Mouse (Mus musculus) forebrain, embryonic 10.5 days (tissue): Measurements from ENCODE around the gene Atg7. TPM values are rescaled to one million over a fixed set of nuclear protein-coding genes. Genes with fewer than 3 reads are reported as not detected.
"Not testable (repeated sequence)": the region's sequence is repeated elsewhere in the genome, so short reads cannot be mapped to it uniquely, and the experiment has no call there.

Experiments
- DNase-seq: peaks from one replicate; pipeline ENCODE4 v3.0.0-alpha.2; 2017; ENCODE audit warnings: low spot score; ENCODE audit errors: extremely low spot score
- H3K27ac ChIP-seq: fragments of 300-500 bp; sonication (generic); 2 replicates; pipeline ENCODE4 v1.5.1; 2016; ENCODE audit warnings: mild to moderate bottlenecking
- H3K27me3 ChIP-seq: fragments of 300-500 bp; sonication (generic); 2 replicates; pipeline ENCODE4 v1.6.1; 2016; ENCODE audit warnings: mild to moderate bottlenecking; ENCODE audit not compliant: poor library complexity, severe bottlenecking
- H3K36me3 ChIP-seq: fragments of 300-500 bp; sonication (generic); replicated peaks from 2 replicates; pipeline ENCODE4 v1.6.1; 2016; ENCODE audit warnings: mild to moderate bottlenecking, moderate library complexity
- H3K4me1 ChIP-seq: fragments of 300-500 bp; sonication (generic); 2 replicates; pipeline ENCODE4 v1.6.1; 2016
- H3K4me3 ChIP-seq: fragments of 300-500 bp; sonication (generic); 2 replicates; pipeline ENCODE4 v1.5.1; 2016; ENCODE audit warnings: mild to moderate bottlenecking, moderate library complexity
- H3K9me3 ChIP-seq: fragments of 300-500 bp; sonication (generic); 2 replicates; pipeline ENCODE4 v1.6.1; 2016; ENCODE audit warnings: mild to moderate bottlenecking, moderate library complexity
- WGBS: fragments of 180-500 bp; shearing (Covaris S2); methylation state at CpG from one replicate; pipeline ENCODE4 v1.1.7; 2016; 5-methylcytosine and 5-hydroxymethylcytosine counted together
- polyA plus RNA-seq: library from polyadenylated mRNA; unstranded; fragments of >200 nt; fragmentation: Nextera tagmentation; extraction: Ambion mirVana; gene quantifications from 2 replicates; pipeline ENCODE4 v1.2.1, GENCODE M21; 2016

The Atg7 gene
- polyA plus RNA-seq: 19.7 and 21.3 TPM in 2 replicates

DNA sequence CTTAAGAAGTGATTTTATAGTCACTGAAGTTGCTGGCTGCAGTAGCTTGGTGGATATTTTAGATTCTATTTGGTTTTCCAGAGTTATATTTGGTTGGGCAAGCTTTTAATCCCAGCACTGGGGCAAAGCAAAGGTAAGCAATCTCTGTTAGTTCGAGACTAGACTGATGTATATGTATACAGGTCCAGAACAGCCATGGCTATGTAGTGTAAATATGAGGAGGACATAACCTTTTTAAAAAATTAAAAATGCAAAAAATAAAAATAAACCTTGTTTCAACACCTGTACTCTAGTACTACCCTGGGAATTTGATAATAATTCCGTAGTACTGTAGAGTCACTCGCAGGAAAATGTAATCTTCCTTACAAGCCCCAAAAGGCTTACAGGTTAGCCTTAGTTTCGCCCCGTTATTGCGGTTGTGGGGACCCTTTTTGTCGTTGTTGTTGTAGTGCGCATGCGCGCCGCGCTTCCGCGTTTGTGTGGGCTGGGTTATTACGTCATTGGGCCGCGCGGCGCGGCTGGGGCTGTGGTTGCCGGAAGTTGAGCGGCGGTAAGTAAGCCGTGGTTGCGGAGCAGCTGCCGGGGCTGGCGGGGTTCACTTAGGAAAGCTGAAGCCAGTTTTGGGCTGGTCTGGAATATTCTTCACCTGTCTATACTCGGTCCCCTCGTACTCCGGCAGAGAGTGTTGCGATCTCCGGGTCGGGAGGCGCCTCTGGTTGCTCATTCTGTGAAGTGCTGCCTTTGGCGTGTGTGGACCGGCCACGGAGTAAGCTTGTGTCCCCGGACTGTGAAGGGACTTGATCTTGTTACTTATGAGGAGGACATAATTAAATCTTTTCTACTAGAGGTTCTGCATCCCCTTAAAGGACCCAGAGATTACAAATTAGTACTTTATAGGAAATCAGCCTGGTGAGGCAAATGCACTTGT lies at the start of gene Atg7:
Atg7 (plus strand) TSS at position 497 of the 928 bp plus-strand sequence.
- Histone ChIP-seq H3K36me3 (no peaks in the 10 kb centered on the region), H3K27me3 (no peaks in the 10 kb centered on the region), H3K27ac (peak within 1 kb of the TSS; percentile 83), H3K4me1 (peaks cover 10% of the 10 kb centered on the region), H3K4me3 (peak within 1 kb of the TSS; percentile 84), H3K9me3 (no peaks in the 10 kb centered on the region)
- WGBS: under 1% methylated on average over 38 of the region's 38 CpGs
- peak; percentile 93 for DNase-seq

DNA sequence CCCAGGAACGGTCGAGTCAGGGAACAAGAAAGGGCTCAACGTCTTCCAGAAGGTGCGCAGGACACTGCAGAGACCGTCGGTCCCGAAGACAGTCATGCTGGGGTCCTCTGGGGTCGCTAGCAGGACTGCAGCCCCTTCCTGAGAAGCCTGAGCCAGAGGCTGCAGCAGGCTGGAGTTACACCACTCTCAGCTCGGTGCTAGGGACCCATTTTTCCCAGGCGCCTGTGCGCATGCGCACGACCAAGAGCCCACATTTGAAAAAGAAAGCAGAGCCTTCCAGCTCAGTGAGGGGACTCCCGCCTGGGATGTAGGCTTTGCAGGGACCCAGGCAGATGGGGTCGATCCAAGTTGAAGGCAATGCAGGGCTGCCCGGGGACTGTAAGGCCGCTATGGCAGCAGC lies 28.8 kb upstream of the Atg7 start:
- 1% methylated on average over 9 of the region's 17 CpGs for WGBS
- not testable (repeated sequence) for H3K9me3 ChIP-seq, H3K4me1 ChIP-seq, H3K36me3 ChIP-seq, H3K4me3 ChIP-seq, H3K27me3 ChIP-seq, H3K27ac ChIP-seq, DNase-seq

- H3K27me3 ChIP-seq, H3K4me3 ChIP-seq, H3K36me3 ChIP-seq, DNase-seq, H3K9me3 ChIP-seq, H3K27ac ChIP-seq, H3K4me1 ChIP-seq: not testable (repeated sequence)
- no CpG with 5 or more reads among the region's 14 CpGs for WGBS
These were observed 9.0 kb upstream of the Atg7 start for GRCm38 (mm10) chr6:114633886-114634285.

- H3K27me3 ChIP-seq: no peaks in the 10 kb centered on the region
- H3K4me3 ChIP-seq: peak overlapping the region; percentile 84
- peaks cover 10% of the 10 kb centered on the region for H3K4me1 ChIP-seq
- H3K27ac ChIP-seq: peak overlapping the region; percentile 83; the same call in 1 of the 2 replicates
- DNase-seq: no peak
- no peaks in the 10 kb centered on the region for H3K36me3 ChIP-seq
- WGBS: 52% methylated on average over 8 of the region's 8 CpGs
- no peaks in the 10 kb centered on the region for H3K9me3 ChIP-seq
These were observed 819 bp downstream of the Atg7 start for GRCm38 (mm10) chr6:114643716-114644115.

DNA sequence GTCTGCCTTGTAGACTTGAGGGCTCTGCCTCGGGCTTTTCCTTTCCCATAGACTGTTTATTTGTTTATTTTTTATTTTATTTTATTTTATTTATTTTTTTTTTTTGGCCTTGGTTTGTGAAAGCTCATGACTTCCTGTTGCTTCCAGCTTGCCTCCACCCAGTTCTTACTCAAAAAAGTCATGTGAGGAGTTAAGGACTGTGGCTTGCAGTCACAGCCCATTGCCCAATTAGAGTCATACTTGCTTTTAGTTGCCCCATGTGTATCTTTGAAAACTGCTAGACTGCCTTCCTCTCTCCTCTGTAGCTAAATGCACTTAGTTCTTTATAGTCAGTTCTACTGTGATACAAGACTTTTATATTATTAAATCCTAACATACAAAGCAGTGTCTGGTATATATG lies 1.6 kb downstream of the Atg7 start:
- 97% methylated on average over 1 of the region's 1 CpGs for WGBS
- H3K4me1 ChIP-seq: peaks cover 10% of the 10 kb centered on the region

DNA sequence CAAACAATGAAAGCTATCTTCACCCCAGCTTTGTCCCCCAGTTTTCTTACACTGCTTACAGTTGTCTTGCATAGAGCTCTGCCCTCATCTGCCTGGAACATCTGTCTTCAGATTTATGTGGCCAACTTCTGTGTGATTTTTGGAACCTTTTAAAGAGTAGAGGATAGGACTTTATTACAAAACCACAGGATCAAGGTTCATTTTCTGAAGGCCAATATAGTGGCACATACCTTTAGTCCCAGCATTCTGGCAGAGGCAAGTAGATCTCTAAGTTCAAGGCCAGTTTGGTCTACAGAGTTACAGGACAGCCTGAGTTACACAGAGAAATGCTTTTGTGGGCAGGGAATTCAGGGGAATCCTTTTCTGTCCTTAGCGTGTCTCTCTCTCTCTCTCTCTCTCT lies 3.3 kb downstream of the Atg7 start:
- Histone ChIP-seq H3K27me3 (no peaks in the 10 kb centered on the region), H3K4me1 (peaks cover 10% of the 10 kb centered on the region), H3K36me3 (no peaks in the 10 kb centered on the region), H3K9me3 (no peaks in the 10 kb centered on the region), H3K4me3 (no peak overlapping the region), H3K27ac (no peak overlapping the region)
- WGBS: 63% methylated on average over 1 of the region's 1 CpGs
- DNase-seq: no peak

More for the DNA sequence above, 1.6 kb downstream of the Atg7 start:
- no peak overlapping the region for H3K4me3 ChIP-seq
- H3K27ac ChIP-seq: no peak overlapping the region
- no peaks in the 10 kb centered on the region for H3K9me3 ChIP-seq
- DNase-seq: no peak
- no peaks in the 10 kb centered on the region for H3K27me3 ChIP-seq
- H3K36me3 ChIP-seq: no peaks in the 10 kb centered on the region

DNA sequence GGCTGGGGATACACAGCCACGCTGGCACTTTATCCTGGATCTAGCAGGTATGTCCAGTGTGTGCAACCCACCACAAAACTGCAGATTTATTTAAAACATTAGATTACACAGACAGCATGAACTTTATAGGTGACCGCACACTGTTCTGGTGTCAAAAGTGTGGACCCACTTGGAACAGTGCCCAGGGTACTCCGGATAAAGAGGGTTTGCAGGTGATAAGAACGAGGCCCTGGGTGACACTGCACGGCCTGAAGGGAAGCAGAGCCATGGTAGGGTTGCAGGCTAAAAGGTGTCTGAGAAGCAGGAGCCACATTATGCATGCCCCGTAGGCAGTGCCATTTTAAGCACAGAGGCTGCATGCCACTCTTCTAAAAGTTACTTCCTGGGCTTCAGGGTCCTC lies 4.1 kb downstream of the Atg7 start:
- no peak overlapping the region for H3K27ac ChIP-seq
- no peaks in the 10 kb centered on the region for H3K36me3 ChIP-seq
- H3K4me3 ChIP-seq: no peak overlapping the region
- H3K27me3 ChIP-seq: no peaks in the 10 kb centered on the region
- WGBS: 93% methylated on average over 6 of the region's 6 CpGs
- no peak for DNase-seq
- peaks cover 10% of the 10 kb centered on the region for H3K4me1 ChIP-seq
- no peaks in the 10 kb centered on the region for H3K9me3 ChIP-seq

GRCm38 (mm10) chr6:114648352-114649030 lies 5.6 kb downstream of the Atg7 start:
- Histone ChIP-seq H3K27ac (no peak overlapping the region), H3K9me3 (no peaks in the 10 kb centered on the region), H3K4me1 (peaks cover 16% of the 10 kb centered on the region), H3K36me3 (no peaks in the 10 kb centered on the region), H3K4me3 (no peak overlapping the region), H3K27me3 (no peaks in the 10 kb centered on the region)
- no peak for DNase-seq
- WGBS: 88% methylated on average over 4 of the region's 4 CpGs

DNA sequence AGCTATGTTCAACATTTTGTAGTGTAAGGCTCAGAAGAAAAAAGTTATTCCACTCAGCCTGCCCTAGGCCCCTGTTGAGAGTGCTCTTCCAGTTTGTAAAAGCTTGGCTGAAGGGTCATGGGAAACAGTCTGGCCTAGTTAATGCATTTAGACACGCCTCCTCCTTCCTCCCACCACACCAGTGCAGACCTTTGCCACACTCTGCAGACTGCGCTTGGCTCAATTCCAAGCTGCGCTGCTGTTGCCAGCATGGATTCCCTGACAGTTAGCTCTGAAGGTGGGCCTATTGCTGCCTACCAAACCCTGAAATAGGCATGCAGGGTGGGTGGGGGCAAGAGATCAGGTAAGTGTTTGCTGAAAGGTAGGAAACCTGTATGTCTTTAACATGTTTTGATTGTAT lies 9.3 kb downstream of the Atg7 start:
- Histone ChIP-seq H3K27ac (no peak overlapping the region), H3K36me3 (no peaks in the 10 kb centered on the region), H3K27me3 (no peaks in the 10 kb centered on the region), H3K4me1 (peaks cover 14% of the 10 kb centered on the region; the same call in 1 of the 2 replicates), H3K4me3 (no peak overlapping the region), H3K9me3 (no peaks in the 10 kb centered on the region)
- WGBS: 68% methylated on average over 3 of the region's 3 CpGs
- no peak for DNase-seq

DNA sequence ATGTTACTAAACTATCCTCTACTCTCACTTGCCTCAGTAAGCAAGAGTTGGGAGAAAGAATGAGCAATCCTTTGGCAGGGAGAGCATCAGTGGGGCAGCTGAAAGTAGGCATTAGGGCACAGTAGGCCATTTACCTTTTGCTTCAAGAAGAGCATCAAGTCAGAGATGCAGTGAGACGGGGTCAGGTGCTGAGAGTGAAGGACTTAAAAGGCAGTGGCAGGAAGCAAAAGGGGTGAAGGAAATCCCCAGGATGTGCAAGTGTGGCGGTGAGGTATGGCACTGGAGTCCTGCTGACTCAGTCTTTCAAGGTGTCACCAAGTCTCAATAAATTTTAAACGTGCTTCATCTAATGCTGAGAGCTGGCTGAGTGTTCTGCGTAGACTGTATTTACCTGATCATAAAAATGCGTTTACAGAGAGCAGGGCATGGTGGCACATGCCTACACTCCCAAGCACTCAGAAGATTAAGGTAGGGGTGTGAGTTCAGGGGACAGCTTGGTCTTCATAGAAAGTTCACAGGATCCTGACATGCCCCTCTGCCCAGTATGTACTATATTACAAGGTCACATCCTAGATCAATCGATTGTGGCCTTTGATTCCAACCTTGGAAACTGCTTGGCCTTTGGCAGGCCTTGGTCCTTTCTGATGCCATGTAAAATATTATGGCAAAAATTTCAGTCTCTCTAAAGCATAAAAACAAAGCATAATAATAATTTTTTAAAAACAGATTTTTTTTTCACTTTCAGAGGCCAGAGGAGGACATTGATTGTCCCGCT lies 14.1 kb downstream of the Atg7 start:
- Histone ChIP-seq H3K4me1 (peaks cover 23% of the 10 kb centered on the region), H3K4me3 (no peak overlapping the region), H3K9me3 (no peaks in the 10 kb centered on the region), H3K27me3 (no peaks in the 10 kb centered on the region), H3K36me3 (no peaks in the 10 kb centered on the region), H3K27ac (no peak overlapping the region)
- DNase-seq: no peak
- 90% methylated on average over 7 of the region's 7 CpGs for WGBS

- Histone ChIP-seq H3K27me3 (no peaks in the 10 kb centered on the region), H3K36me3 (no peaks in the 10 kb centered on the region), H3K27ac (no peak overlapping the region), H3K9me3 (no peaks in the 10 kb centered on the region), H3K4me3 (no peak overlapping the region), H3K4me1 (peaks cover 19% of the 10 kb centered on the region)
- 92% methylated on average over 4 of the region's 4 CpGs for WGBS
- no peak for DNase-seq
These were observed 14.9 kb downstream of the Atg7 start for GRCm38 (mm10) chr6:114657807-114658206.

GRCm38 (mm10) chr6:114659278-114659991 lies 16.5 kb downstream of the Atg7 start:
- Histone ChIP-seq H3K27me3 (no peaks in the 10 kb centered on the region), H3K4me1 (peaks cover 8% of the 10 kb centered on the region), H3K27ac (no peak overlapping the region), H3K9me3 (no peaks in the 10 kb centered on the region), H3K4me3 (no peak overlapping the region), H3K36me3 (no peaks in the 10 kb centered on the region)
- 78% methylated on average over 4 of the region's 4 CpGs for WGBS
- DNase-seq: no peak
